Mouse (Mus musculus): ENCODE data around the gene Chrnb2. TPM values are rescaled to one million over a fixed set of nuclear protein-coding genes. Genes with fewer than 3 reads are reported as not detected.
A peak's percentile ranks its signal among the peaks of the same experiment; 100 is the strongest.

Gene Chrnb2
- polyA plus RNA-seq, 1 experiment from 2014 or later: 0.50 TPM

GRCm38 (mm10) chr3:89788680-89789352, 24.4 kb upstream of the Chrnb2 start:
- Histone ChIP-seq H3K4me2 (replicated peaks; ENCODE audit: low read depth, low read length) (no peak overlapping the region), H3K27me3 (ENCODE audit: control insufficient read depth, insufficient read depth, low read length) (no peaks in the 10 kb centered on the region), H3K36me3 (ENCODE audit: control insufficient read depth, insufficient read depth, low read length) (no peaks in the 10 kb centered on the region), H3K4me1 (ENCODE audit: control insufficient read depth, insufficient read depth, low read length) (no peaks in the 10 kb centered on the region), H3K4me3 (ENCODE audit: low read length) (no peak overlapping the region), H3K9me3 (ENCODE audit: control insufficient read depth, low read length) (no peaks in the 10 kb centered on the region), H3K9ac (ENCODE audit: low read depth, low read length) (no peak overlapping the region), H3K27ac (ENCODE audit: low read depth, low read length) (no peak overlapping the region)
- 77% methylated on average over 16 of the region's 16 CpGs for WGBS
- ATAC-seq (ENCODE audit: low FRiP score, low TSS enrichment): no peak

DNA sequence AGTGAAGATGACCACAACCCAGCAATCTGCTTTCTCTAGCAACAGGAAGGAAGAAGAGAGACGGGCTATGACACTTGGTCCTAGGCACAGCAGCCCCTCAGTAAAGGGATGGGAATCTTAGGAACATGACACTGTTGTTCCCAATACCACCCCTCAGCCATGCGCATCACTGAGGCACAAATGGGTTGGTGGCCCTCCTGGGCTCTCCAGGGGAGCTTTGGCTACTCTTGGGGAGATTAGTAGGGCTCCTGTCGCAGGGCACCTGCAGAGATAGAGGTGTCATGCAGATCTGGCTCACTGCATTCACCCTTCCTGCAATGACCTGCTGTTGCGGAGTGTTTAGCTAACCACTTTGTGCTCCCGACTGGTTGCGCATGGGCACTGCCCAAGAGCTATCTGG, 21.8 kb upstream of the Chrnb2 start:
- Histone ChIP-seq H3K27ac (ENCODE audit: low read depth, low read length) (no peak overlapping the region), H3K9ac (ENCODE audit: low read depth, low read length) (no peak overlapping the region), H3K4me1 (ENCODE audit: control insufficient read depth, insufficient read depth, low read length) (no peaks in the 10 kb centered on the region), H3K4me3 (ENCODE audit: low read length) (no peak overlapping the region), H3K27me3 (ENCODE audit: control insufficient read depth, insufficient read depth, low read length) (no peaks in the 10 kb centered on the region), H3K36me3 (ENCODE audit: control insufficient read depth, insufficient read depth, low read length) (peaks cover 23% of the 10 kb centered on the region), H3K9me3 (ENCODE audit: control insufficient read depth, low read length) (no peaks in the 10 kb centered on the region), H3K4me2 (replicated peaks; ENCODE audit: low read depth, low read length) (no peak overlapping the region)
- 79% methylated on average over 6 of the region's 6 CpGs for WGBS
- no peak for ATAC-seq (ENCODE audit: low FRiP score, low TSS enrichment)

DNA sequence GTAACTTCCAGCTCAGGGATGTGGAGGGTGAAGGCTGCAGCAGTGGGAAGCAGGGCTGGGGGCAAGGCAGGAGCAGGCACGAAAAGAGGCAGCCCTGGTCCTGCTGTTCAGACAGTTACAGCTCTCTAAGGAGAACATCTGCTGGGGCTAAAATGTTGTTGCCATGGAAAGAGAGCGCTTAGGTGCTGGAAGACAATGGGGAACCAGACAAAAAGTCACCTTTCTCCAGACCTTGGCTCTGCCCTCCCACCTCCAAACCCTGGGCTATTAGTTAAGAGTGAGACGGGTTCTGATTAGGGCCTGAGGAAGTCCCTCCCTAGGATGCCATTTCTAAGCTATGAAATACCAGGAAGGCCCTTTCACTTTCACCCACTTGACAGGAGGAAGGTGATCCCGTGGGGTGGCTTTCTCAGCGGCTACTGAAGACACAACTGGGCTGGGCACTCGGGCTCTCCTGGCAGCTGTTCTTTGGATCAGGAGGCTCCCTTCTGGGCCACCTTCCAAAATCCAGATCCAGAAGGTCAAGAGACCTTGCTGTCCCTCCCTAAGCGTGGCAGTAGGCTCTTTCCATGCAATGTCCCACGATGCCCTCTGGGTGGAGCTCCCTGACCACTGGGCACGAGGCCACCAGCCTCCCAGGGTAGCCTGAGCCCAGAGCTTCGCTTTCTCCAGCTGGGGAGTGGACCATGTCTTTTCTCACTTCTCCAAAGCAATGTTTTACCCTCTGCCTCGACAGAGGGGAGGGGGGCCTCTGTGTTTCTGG, 20.7 kb upstream of the Chrnb2 start:
- no peak overlapping the region for H3K27ac ChIP-seq (ENCODE audit: low read depth, low read length)
- no peaks in the 10 kb centered on the region for H3K4me1 ChIP-seq (ENCODE audit: control insufficient read depth, insufficient read depth, low read length)
- peaks cover 34% of the 10 kb centered on the region for H3K36me3 ChIP-seq (ENCODE audit: control insufficient read depth, insufficient read depth, low read length)
- peak; percentile 62 for ATAC-seq (ENCODE audit: low FRiP score, low TSS enrichment)
- no peak overlapping the region for H3K4me3 ChIP-seq (ENCODE audit: low read length)
- no peaks in the 10 kb centered on the region for H3K9me3 ChIP-seq (ENCODE audit: control insufficient read depth, low read length)
- 19% methylated on average over 11 of the region's 11 CpGs for WGBS
- no peaks in the 10 kb centered on the region for H3K27me3 ChIP-seq (ENCODE audit: control insufficient read depth, insufficient read depth, low read length)
- no peak overlapping the region for H3K9ac ChIP-seq (ENCODE audit: low read depth, low read length)
- H3K4me2 ChIP-seq (replicated peaks; ENCODE audit: low read depth, low read length): no peak overlapping the region

DNA sequence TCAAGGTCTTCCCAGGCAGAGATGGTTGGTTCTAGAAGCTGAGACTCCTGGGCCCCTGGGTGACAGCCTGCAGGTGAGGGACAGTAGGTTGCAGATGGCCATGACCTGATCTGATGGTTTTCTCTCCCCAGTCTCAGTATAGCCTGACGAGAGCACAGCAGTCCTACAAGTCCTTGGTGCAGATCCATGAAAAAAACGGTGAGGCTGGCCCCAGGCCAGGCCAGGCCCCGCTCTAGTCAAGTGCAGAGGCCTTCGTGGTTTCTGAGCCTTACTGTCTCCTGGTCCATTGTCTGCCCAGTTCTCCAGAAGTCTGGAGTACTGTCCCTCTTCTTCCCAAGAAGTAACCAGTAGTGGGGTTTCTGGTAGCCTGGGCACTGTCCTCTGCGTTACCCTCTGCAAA, 17.2 kb upstream of the Chrnb2 start:
- Histone ChIP-seq H3K9ac (ENCODE audit: low read depth, low read length) (no peak overlapping the region), H3K9me3 (ENCODE audit: control insufficient read depth, low read length) (no peaks in the 10 kb centered on the region), H3K4me3 (ENCODE audit: low read length) (no peak overlapping the region), H3K4me1 (ENCODE audit: control insufficient read depth, insufficient read depth, low read length) (no peaks in the 10 kb centered on the region), H3K4me2 (replicated peaks; ENCODE audit: low read depth, low read length) (no peak overlapping the region), H3K27ac (ENCODE audit: low read depth, low read length) (no peak overlapping the region), H3K36me3 (ENCODE audit: control insufficient read depth, insufficient read depth, low read length) (peaks cover 69% of the 10 kb centered on the region), H3K27me3 (ENCODE audit: control insufficient read depth, insufficient read depth, low read length) (no peaks in the 10 kb centered on the region)
- 84% methylated on average over 5 of the region's 5 CpGs for WGBS
- no peak for ATAC-seq (ENCODE audit: low FRiP score, low TSS enrichment)

- Histone ChIP-seq H3K27ac (ENCODE audit: low read depth, low read length) (no peak overlapping the region), H3K4me2 (replicated peaks; ENCODE audit: low read depth, low read length) (no peak overlapping the region), H3K36me3 (ENCODE audit: control insufficient read depth, insufficient read depth, low read length) (peaks cover 84% of the 10 kb centered on the region), H3K9me3 (ENCODE audit: control insufficient read depth, low read length) (no peaks in the 10 kb centered on the region), H3K27me3 (ENCODE audit: control insufficient read depth, insufficient read depth, low read length) (no peaks in the 10 kb centered on the region), H3K4me1 (ENCODE audit: control insufficient read depth, insufficient read depth, low read length) (peaks cover 11% of the 10 kb centered on the region), H3K4me3 (ENCODE audit: low read length) (no peak overlapping the region), H3K9ac (ENCODE audit: low read depth, low read length) (no peak overlapping the region)
- WGBS: 96% methylated on average over 4 of the region's 4 CpGs
- no peak for ATAC-seq (ENCODE audit: low FRiP score, low TSS enrichment)
Observed at GRCm38 (mm10) chr3:89780102-89780501, 15.7 kb upstream of the Chrnb2 start.

DNA sequence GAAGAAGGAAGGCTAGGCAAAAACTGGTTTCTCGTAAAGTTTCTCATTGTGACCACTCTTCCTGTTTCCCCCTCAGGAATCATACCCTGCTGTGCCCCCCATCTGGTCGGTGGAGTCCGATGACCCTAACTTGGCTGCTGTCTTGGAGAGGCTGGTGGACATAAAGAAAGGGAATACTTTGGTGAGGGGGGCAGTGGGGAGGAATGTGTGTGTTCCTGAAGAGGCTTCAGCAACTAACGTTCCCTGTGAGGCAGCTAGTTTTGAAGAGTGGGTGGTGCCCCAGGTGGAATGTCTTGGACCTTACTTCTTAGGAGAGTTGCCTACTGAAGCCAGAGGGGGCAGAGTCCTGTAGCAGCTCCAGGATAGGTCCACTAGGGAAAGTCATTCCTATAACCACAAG, 11.6 kb upstream of the Chrnb2 start:
- H3K4me3 ChIP-seq (ENCODE audit: low read length): no peak overlapping the region
- no peaks in the 10 kb centered on the region for H3K9me3 ChIP-seq (ENCODE audit: control insufficient read depth, low read length)
- no peak overlapping the region for H3K27ac ChIP-seq (ENCODE audit: low read depth, low read length)
- H3K36me3 ChIP-seq (ENCODE audit: control insufficient read depth, insufficient read depth, low read length): peaks cover 59% of the 10 kb centered on the region
- no peaks in the 10 kb centered on the region for H3K27me3 ChIP-seq (ENCODE audit: control insufficient read depth, insufficient read depth, low read length)
- ATAC-seq (ENCODE audit: low FRiP score, low TSS enrichment): no peak
- no peak overlapping the region for H3K9ac ChIP-seq (ENCODE audit: low read depth, low read length)
- H3K4me1 ChIP-seq (ENCODE audit: control insufficient read depth, insufficient read depth, low read length): peaks cover 33% of the 10 kb centered on the region
- no peak overlapping the region for H3K4me2 ChIP-seq (replicated peaks; ENCODE audit: low read depth, low read length)
- WGBS: 79% methylated on average over 4 of the region's 4 CpGs

GRCm38 (mm10) chr3:89774236-89774960, 10.0 kb upstream of the Chrnb2 start:
- H3K4me2 ChIP-seq (replicated peaks; ENCODE audit: low read depth, low read length): peak overlapping the region; percentile 85
- peak overlapping the region; percentile 78 for H3K4me3 ChIP-seq (ENCODE audit: low read length)
- 43% methylated on average over 15 of the region's 15 CpGs for WGBS
- no peaks in the 10 kb centered on the region for H3K27me3 ChIP-seq (ENCODE audit: control insufficient read depth, insufficient read depth, low read length)
- no peaks in the 10 kb centered on the region for H3K9me3 ChIP-seq (ENCODE audit: control insufficient read depth, low read length)
- no peak for ATAC-seq (ENCODE audit: low FRiP score, low TSS enrichment)
- H3K27ac ChIP-seq (ENCODE audit: low read depth, low read length): peak overlapping the region; percentile 96; the same call in 1 of the 2 replicates
- H3K36me3 ChIP-seq (ENCODE audit: control insufficient read depth, insufficient read depth, low read length): peaks cover 43% of the 10 kb centered on the region
- H3K9ac ChIP-seq (ENCODE audit: low read depth, low read length): peak overlapping the region; percentile 100
- peaks cover 33% of the 10 kb centered on the region for H3K4me1 ChIP-seq (ENCODE audit: control insufficient read depth, insufficient read depth, low read length)

DNA sequence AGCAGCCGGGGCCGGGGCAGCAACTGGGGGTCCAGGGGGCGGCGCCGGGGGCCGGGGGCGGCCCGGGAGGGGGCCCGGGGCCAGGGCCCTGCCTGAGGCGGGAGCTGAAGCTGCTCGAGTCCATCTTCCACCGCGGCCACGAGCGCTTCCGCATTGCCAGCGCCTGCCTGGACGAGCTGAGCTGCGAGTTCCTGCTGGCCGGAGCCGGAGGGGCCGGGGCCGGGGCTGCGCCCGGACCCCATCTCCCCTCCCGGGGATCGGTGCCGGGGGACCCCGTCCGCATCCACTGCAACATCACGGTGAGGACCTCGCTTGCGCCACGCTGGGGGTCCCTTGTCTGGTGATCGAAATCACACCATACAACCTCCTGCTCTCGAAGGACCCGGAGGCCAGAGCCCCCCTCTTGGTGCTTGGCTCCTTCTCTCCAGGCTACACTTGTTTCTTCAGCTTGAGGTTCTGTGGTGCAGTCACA, 9.3 kb upstream of the Chrnb2 start:
- ATAC-seq (ENCODE audit: low FRiP score, low TSS enrichment): peak; percentile 56
- H3K27ac ChIP-seq (ENCODE audit: low read depth, low read length): peak overlapping the region; percentile 96
- peaks cover 33% of the 10 kb centered on the region for H3K4me1 ChIP-seq (ENCODE audit: control insufficient read depth, insufficient read depth, low read length)
- H3K9ac ChIP-seq (ENCODE audit: low read depth, low read length): peak overlapping the region; percentile 100
- H3K4me3 ChIP-seq (ENCODE audit: low read length): peak overlapping the region; percentile 78
- H3K9me3 ChIP-seq (ENCODE audit: control insufficient read depth, low read length): no peaks in the 10 kb centered on the region
- WGBS: under 1% methylated on average over 28 of the region's 37 CpGs
- no peaks in the 10 kb centered on the region for H3K27me3 ChIP-seq (ENCODE audit: control insufficient read depth, insufficient read depth, low read length)
- H3K36me3 ChIP-seq (ENCODE audit: control insufficient read depth, insufficient read depth, low read length): peaks cover 36% of the 10 kb centered on the region
- H3K4me2 ChIP-seq (replicated peaks; ENCODE audit: low read depth, low read length): peak overlapping the region; percentile 85
